Mouse (Mus musculus) liver, embryonic 12.5 days (tissue): ENCODE measurements at regions not wholly inside any gene's neighbourhood (a gene's known extent, or its start where the extent isn't known, plus 50 kb on each side); places are given as distances from the start of the nearest gene placed in this dataset.

ENCODE experiments used
- ATAC-seq: fragments of 200-750 bp; cut with Nextera tagmentation; 2 replicates; pipeline ENCODE4 v1.8.0; 2017; ENCODE audit warnings: moderate number of reproducible peaks, mild to moderate bottlenecking, moderate library complexity
- H3K27ac ChIP-seq: fragments of 300-500 bp; sonication (generic); 2 replicates; pipeline ENCODE4 v1.5.1; 2016; ENCODE audit warnings: mild to moderate bottlenecking
- H3K27me3 ChIP-seq: fragments of 300-500 bp; sonication (generic); replicated peaks from 2 replicates; pipeline ENCODE4 v1.6.1; 2016; ENCODE audit warnings: mild to moderate bottlenecking, moderate library complexity
- H3K36me3 ChIP-seq: fragments of 300-500 bp; sonication (generic); 2 replicates; pipeline ENCODE4 v1.6.1; 2016; ENCODE audit warnings: mild to moderate bottlenecking, moderate library complexity
- H3K4me1 ChIP-seq: fragments of 300-500 bp; sonication (generic); 2 replicates; pipeline ENCODE4 v1.6.1; 2016
- H3K4me2 ChIP-seq: fragments of 300-500 bp; sonication (generic); 2 replicates; pipeline ENCODE4 v1.6.1; 2016; ENCODE audit warnings: mild to moderate bottlenecking, moderate library complexity
- H3K4me3 ChIP-seq: fragments of 300-500 bp; sonication (generic); 2 replicates; pipeline ENCODE4 v1.5.1; 2016; ENCODE audit warnings: mild to moderate bottlenecking, moderate library complexity
- H3K9ac ChIP-seq: fragments of 300-500 bp; sonication (generic); 2 replicates; pipeline ENCODE4 v1.6.1; 2016; ENCODE audit warnings: mild to moderate bottlenecking, moderate library complexity
- H3K9me3 ChIP-seq: fragments of 300-500 bp; sonication (generic); replicated peaks from 2 replicates; pipeline ENCODE4 v1.6.1; 2016; ENCODE audit warnings: mild to moderate bottlenecking, moderate library complexity
- whole genome bisulfite sequencing: fragments of 180-500 bp; shearing (Covaris S2); methylation state at CpG from one replicate; pipeline ENCODE4 v1.1.7; 2016; ENCODE audit not compliant: insufficient replicate concordance; 5-methylcytosine and 5-hydroxymethylcytosine counted together

GRCm38 (mm10) chr1:120733683-120734082, 131.5 kb downstream of the En1 start:
- ATAC-seq: no peak
- Histone ChIP-seq H3K27me3 (no peaks in the 10 kb centered on the region), H3K4me3 (no peak overlapping the region), H3K36me3 (no peaks in the 10 kb centered on the region), H3K9me3 (no peaks in the 10 kb centered on the region), H3K4me2 (no peak overlapping the region), H3K27ac (no peak overlapping the region), H3K9ac (no peak overlapping the region), H3K4me1 (no peaks in the 10 kb centered on the region)
- 60% methylated on average over 5 of the region's 5 CpGs for WGBS

- Histone ChIP-seq H3K27ac (no peak overlapping the region), H3K4me3 (no peak overlapping the region), H3K4me2 (no peak overlapping the region), H3K9me3 (no peaks in the 10 kb centered on the region), H3K9ac (no peak overlapping the region), H3K4me1 (no peaks in the 10 kb centered on the region), H3K36me3 (no peaks in the 10 kb centered on the region), H3K27me3 (no peaks in the 10 kb centered on the region)
- ATAC-seq: no peak
Measured at GRCm38 (mm10) chr1:120734846-120735245, 132.6 kb downstream of the En1 start.

GRCm38 (mm10) chr1:120739499-120739898, 137.3 kb downstream of the En1 start:
- Histone ChIP-seq H3K9ac (no peak overlapping the region), H3K27me3 (no peaks in the 10 kb centered on the region), H3K4me2 (no peak overlapping the region), H3K4me3 (no peak overlapping the region), H3K9me3 (no peaks in the 10 kb centered on the region), H3K36me3 (no peaks in the 10 kb centered on the region), H3K27ac (no peak overlapping the region), H3K4me1 (no peaks in the 10 kb centered on the region)
- no peak for ATAC-seq
- 60% methylated on average over 6 of the region's 6 CpGs for WGBS

- Histone ChIP-seq H3K27ac (no peak overlapping the region), H3K4me3 (no peak overlapping the region), H3K9me3 (no peaks in the 10 kb centered on the region), H3K4me2 (no peak overlapping the region), H3K27me3 (no peaks in the 10 kb centered on the region), H3K36me3 (no peaks in the 10 kb centered on the region), H3K4me1 (no peaks in the 10 kb centered on the region), H3K9ac (no peak overlapping the region)
- 76% methylated on average over 16 of the region's 16 CpGs for WGBS
- ATAC-seq: no peak
Measured at GRCm38 (mm10) chr1:120741091-120741740, 139.0 kb downstream of the En1 start.

- Histone ChIP-seq H3K27me3 (no peaks in the 10 kb centered on the region), H3K27ac (no peak overlapping the region), H3K9me3 (no peaks in the 10 kb centered on the region), H3K4me1 (no peaks in the 10 kb centered on the region), H3K4me2 (no peak overlapping the region), H3K4me3 (no peak overlapping the region), H3K36me3 (no peaks in the 10 kb centered on the region), H3K9ac (no peak overlapping the region)
- no peak for ATAC-seq
- 61% methylated on average over 6 of the region's 6 CpGs for WGBS
Measured at GRCm38 (mm10) chr1:120748963-120749362, 146.7 kb downstream of the En1 start.

GRCm38 (mm10) chr1:120753406-120753805, 151.2 kb downstream of the En1 start:
- H3K4me1 ChIP-seq: no peaks in the 10 kb centered on the region
- no peak overlapping the region for H3K4me2 ChIP-seq
- H3K27ac ChIP-seq: no peak overlapping the region
- H3K36me3 ChIP-seq: no peaks in the 10 kb centered on the region
- ATAC-seq: no peak
- H3K4me3 ChIP-seq: no peak overlapping the region
- 78% methylated on average over 1 of the region's 1 CpGs for WGBS
- H3K27me3 ChIP-seq: no peaks in the 10 kb centered on the region
- H3K9ac ChIP-seq: no peak overlapping the region
- H3K9me3 ChIP-seq: no peaks in the 10 kb centered on the region

GRCm38 (mm10) chr1:120754337-120754736, 152.1 kb downstream of the En1 start:
- ATAC-seq: no peak
- H3K27me3 ChIP-seq: no peaks in the 10 kb centered on the region
- H3K36me3 ChIP-seq: no peaks in the 10 kb centered on the region
- WGBS: 69% methylated on average over 5 of the region's 5 CpGs
- no peak overlapping the region for H3K27ac ChIP-seq
- no peak overlapping the region for H3K4me2 ChIP-seq
- H3K4me1 ChIP-seq: no peaks in the 10 kb centered on the region
- H3K4me3 ChIP-seq: no peak overlapping the region
- H3K9me3 ChIP-seq: no peaks in the 10 kb centered on the region
- H3K9ac ChIP-seq: no peak overlapping the region

GRCm38 (mm10) chr1:120757283-120757821, 155.1 kb downstream of the En1 start:
- Histone ChIP-seq H3K4me2 (no peak overlapping the region), H3K9ac (no peak overlapping the region), H3K27me3 (no peaks in the 10 kb centered on the region), H3K4me1 (no peaks in the 10 kb centered on the region), H3K4me3 (no peak overlapping the region), H3K36me3 (no peaks in the 10 kb centered on the region), H3K27ac (no peak overlapping the region), H3K9me3 (no peaks in the 10 kb centered on the region)
- no peak for ATAC-seq
- 54% methylated on average over 9 of the region's 9 CpGs for WGBS

GRCm38 (mm10) chr1:120758172-120758571, 156.0 kb downstream of the En1 start:
- ATAC-seq: no peak
- Histone ChIP-seq H3K9me3 (no peaks in the 10 kb centered on the region), H3K4me2 (no peak overlapping the region), H3K4me3 (no peak overlapping the region), H3K27me3 (no peaks in the 10 kb centered on the region), H3K36me3 (no peaks in the 10 kb centered on the region), H3K4me1 (no peaks in the 10 kb centered on the region), H3K9ac (no peak overlapping the region), H3K27ac (no peak overlapping the region)
- WGBS: 56% methylated on average over 7 of the region's 7 CpGs

- H3K9ac ChIP-seq: no peak overlapping the region
- H3K27ac ChIP-seq: no peak overlapping the region
- H3K4me1 ChIP-seq: no peaks in the 10 kb centered on the region
- H3K4me2 ChIP-seq: no peak overlapping the region
- 44% methylated on average over 5 of the region's 5 CpGs for WGBS
- H3K9me3 ChIP-seq: no peaks in the 10 kb centered on the region
- no peaks in the 10 kb centered on the region for H3K36me3 ChIP-seq
- no peak for ATAC-seq
- H3K27me3 ChIP-seq: no peaks in the 10 kb centered on the region
- no peak overlapping the region for H3K4me3 ChIP-seq
Measured at GRCm38 (mm10) chr1:120758762-120759161, 156.5 kb downstream of the En1 start.

- Histone ChIP-seq H3K27ac (no peak overlapping the region), H3K4me3 (no peak overlapping the region), H3K27me3 (no peaks in the 10 kb centered on the region), H3K36me3 (no peaks in the 10 kb centered on the region), H3K9me3 (no peaks in the 10 kb centered on the region), H3K4me1 (no peaks in the 10 kb centered on the region), H3K9ac (no peak overlapping the region), H3K4me2 (no peak overlapping the region)
- no peak for ATAC-seq
- 56% methylated on average over 3 of the region's 3 CpGs for WGBS
Measured at GRCm38 (mm10) chr1:120759380-120759779, 157.2 kb downstream of the En1 start.

- Histone ChIP-seq H3K27me3 (no peaks in the 10 kb centered on the region), H3K9me3 (no peaks in the 10 kb centered on the region), H3K27ac (no peak overlapping the region), H3K36me3 (no peaks in the 10 kb centered on the region), H3K9ac (no peak overlapping the region), H3K4me3 (no peak overlapping the region), H3K4me1 (no peaks in the 10 kb centered on the region), H3K4me2 (no peak overlapping the region)
- no peak for ATAC-seq
- WGBS: 62% methylated on average over 9 of the region's 9 CpGs
Measured at GRCm38 (mm10) chr1:120761364-120761763, 159.1 kb downstream of the En1 start.

- no peak overlapping the region for H3K27ac ChIP-seq
- 64% methylated on average over 2 of the region's 2 CpGs for WGBS
- ATAC-seq: no peak
- no peak overlapping the region for H3K9ac ChIP-seq
- H3K4me1 ChIP-seq: no peaks in the 10 kb centered on the region
- no peak overlapping the region for H3K4me3 ChIP-seq
- no peaks in the 10 kb centered on the region for H3K9me3 ChIP-seq
- no peaks in the 10 kb centered on the region for H3K27me3 ChIP-seq
- no peaks in the 10 kb centered on the region for H3K36me3 ChIP-seq
- no peak overlapping the region for H3K4me2 ChIP-seq
Measured at GRCm38 (mm10) chr1:120762498-120762897, 160.3 kb downstream of the En1 start.
